In the genomic region with DNA sequence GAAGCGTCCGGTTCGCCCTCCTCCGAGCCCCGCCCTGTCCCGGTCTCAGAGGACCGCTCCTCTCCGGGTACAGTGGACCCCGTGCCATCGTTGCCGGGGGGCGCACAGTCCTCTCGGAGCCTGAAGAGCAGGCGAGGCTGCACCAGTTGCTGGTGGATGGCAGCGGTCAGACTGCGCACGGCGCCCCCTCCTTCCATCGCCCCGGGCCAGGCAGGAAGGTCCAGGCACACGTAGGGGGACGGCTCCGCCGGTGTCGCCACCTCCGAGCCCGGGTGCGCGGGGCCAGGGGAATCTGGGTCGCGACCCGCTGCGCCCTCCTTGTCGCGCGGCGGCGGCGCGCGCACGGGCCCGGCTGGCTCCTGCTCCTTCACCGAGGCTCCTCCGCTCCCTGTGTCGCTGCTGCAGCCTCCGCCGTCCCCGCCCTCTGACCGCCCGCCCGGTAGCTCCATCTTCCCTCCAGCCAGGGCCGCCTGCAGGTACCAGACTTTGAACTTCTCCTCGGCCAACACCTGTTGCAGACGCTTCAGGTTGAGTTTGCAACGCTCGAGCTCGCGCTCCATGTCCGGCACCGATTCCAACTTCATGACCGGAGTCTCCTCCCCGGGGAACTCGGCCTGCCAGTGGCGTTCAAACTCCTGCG, we compare ENCODE assay signal across 8 mouse cellular contexts. TPM values are rescaled to one million over a fixed set of nuclear protein-coding genes. Genes with fewer than 3 reads are reported as not detected.
DNase-seq lines count a peak whose midpoint lies in the region; ATAC-seq and TF ChIP-seq lines count a peak whose summit lies in the region.

No protein-coding gene starts in this region.

- no peaks in the 10 kb centered on the region for H3K9me3 ChIP-seq in heart, embryonic 10.5 days
- no peaks in the 10 kb centered on the region for H3K9me3 ChIP-seq in stomach, embryonic 14.5 days (ENCODE audit: control insufficient read depth, low read depth, low read length)

- peaks cover 18% of the 10 kb centered on the region for H3K27me3 ChIP-seq in liver, adult 2 months (ENCODE audit: control insufficient read depth, insufficient read depth, low read length)
- peaks cover 47% of the 10 kb centered on the region for H3K27me3 ChIP-seq in heart, embryonic 10.5 days (ENCODE audit: insufficient read depth, poor library complexity, severe bottlenecking)
- 0 out of 2 replicates have a peak, but pooled peaks cover 6% of the 10 kb centered on the region for H3K27me3 ChIP-seq in stomach, embryonic 14.5 days (ENCODE audit: control insufficient read depth, insufficient read depth, low read length)

- DNase-seq in liver, adult 2 months (ENCODE audit: extremely low read depth, low read depth, low spot score), result no peak
- no peak for DNase-seq in liver
- DNase-seq in adrenal gland, postnatal 36 days, result peak; percentile 47 to 51
- DNase-seq in heart, embryonic 10.5 days (ENCODE audit: low spot score), result no peak
- DNase-seq in kidney, adult 9 months, result peak; percentile 27
- peak; percentile 22 for DNase-seq in lung, postnatal 14 days

- H3K4me3 ChIP-seq in liver, adult 2 months (ENCODE audit: insufficient read depth, low read depth, low read length), result peak overlapping the region; percentile 67
- H3K4me3 ChIP-seq in heart, embryonic 10.5 days, result peak overlapping the region; percentile 86
- H3K4me3 ChIP-seq in stomach, embryonic 14.5 days (ENCODE audit: low read depth, low read length), result peak overlapping the region; percentile 64

- no peaks in the 10 kb centered on the region for H3K4me1 ChIP-seq in liver, adult 2 months (ENCODE audit: control insufficient read depth, insufficient read depth, low read length)
- peaks cover 25% of the 10 kb centered on the region for H3K4me1 ChIP-seq in heart, embryonic 10.5 days
- H3K4me1 ChIP-seq in stomach, embryonic 14.5 days (ENCODE audit: control insufficient read depth, insufficient read depth, low read length), result 0 out of 2 replicates have a peak, but pooled peaks cover 2% of the 10 kb centered on the region

- ATAC-seq in stomach, embryonic 14.5 days (ENCODE audit: insufficient number of reproducible peaks, insufficient read depth, low FRiP score, low read depth), result peak; percentile 30; the same call in 1 of the 2 replicates
- ATAC-seq in inflammation-experienced regulatory T-cells, adult 6 months, result no peak

- WGBS in liver, adult 2 months, result under 1% methylated on average over 66 of the region's 66 CpGs
- under 1% methylated on average over 66 of the region's 66 CpGs for WGBS in heart, embryonic 10.5 days
- under 1% methylated on average over 66 of the region's 66 CpGs for WGBS in stomach, embryonic 14.5 days

- no peak for TF ChIP-seq POLR2A in liver, adult 2 months (IDR thresholded peaks at IDR 0.05; ENCODE audit: extremely low read depth, insufficient read depth, low read length)

- H3K4me2 ChIP-seq in stomach, embryonic 14.5 days (replicated peaks; ENCODE audit: low read depth, low read length), result peak overlapping the region; percentile 93

- H3K79me2 ChIP-seq in liver, adult 2 months (ENCODE audit: control insufficient read depth, insufficient read depth, low read length), result no peaks in the 10 kb centered on the region

- H3K36me3 ChIP-seq in liver, adult 2 months (ENCODE audit: control insufficient read depth, insufficient read depth, low read length), result no peaks in the 10 kb centered on the region
- no peaks in the 10 kb centered on the region for H3K36me3 ChIP-seq in heart, embryonic 10.5 days
- H3K36me3 ChIP-seq in stomach, embryonic 14.5 days (ENCODE audit: control insufficient read depth, insufficient read depth, low read length), result no peaks in the 10 kb centered on the region

- no peak overlapping the region for H3K27ac ChIP-seq in liver, adult 2 months (replicated peaks; ENCODE audit: insufficient read depth, low read depth, low read length)
- peak overlapping the region; percentile 89 for H3K27ac ChIP-seq in heart, embryonic 10.5 days
- H3K27ac ChIP-seq in stomach, embryonic 14.5 days (ENCODE audit: low read length), result peak overlapping the region; percentile 22; the same call in 1 of the 2 replicates

- H3K9ac ChIP-seq in liver, adult 2 months (ENCODE audit: low read depth, low read length), result peak overlapping the region; percentile 55
- peak overlapping the region; percentile 50 for H3K9ac ChIP-seq in stomach, embryonic 14.5 days (replicated peaks; ENCODE audit: low read depth, low read length)

- no peak for TF ChIP-seq CTCF in liver, adult 2 months (IDR thresholded peaks at IDR 0.05; ENCODE audit: low read depth, low read length)

RNA-seq across cellular contexts. Expression of a gene that starts 0.6 kb away (rescaled TPM):
- 3.7 and 3.9 TPM in 2 replicates for total RNA-seq in liver, adult 2 months (2014; rRNA removed)
- polyA plus RNA-seq in liver, adult 2 months (2012; rRNA removed), result 2.2 and 3.3 TPM in 2 replicates
- 10 to 100 TPM; 54.6 to 63.5 TPM for total RNA-seq in adrenal gland, postnatal 36 days (2021)
- 32.8 and 33.7 TPM in 2 replicates for polyA plus RNA-seq in heart, embryonic 10.5 days (2016; fragmentation: Nextera tagmentation; extraction: Ambion mirVana)
- 42.7 and 49.0 TPM in 2 replicates for polyA plus RNA-seq in stomach, embryonic 14.5 days (2014; fragmentation: Nextera tagmentation; extraction: Ambion mirVana)
- polyA plus RNA-seq in inflammation-experienced regulatory T-cells, adult 6 months (2017; shearing (Covaris generic)), result 10 to 100 TPM; 14.4 to 17.1 (median 15.4) TPM

RNA-seq across cellular contexts. Expression of a gene that starts 49.6 kb away (rescaled TPM):
- not detected in 2 replicates for total RNA-seq in liver, adult 2 months (2014; rRNA removed)
- polyA plus RNA-seq in liver, adult 2 months (2012; rRNA removed), result not detected in 2 replicates
- not detected for total RNA-seq in adrenal gland, postnatal 36 days (2021)
- 0.31 and 2.1 TPM in 2 replicates for polyA plus RNA-seq in heart, embryonic 10.5 days (2016; fragmentation: Nextera tagmentation; extraction: Ambion mirVana)
- 0.21 TPM in 1 of 2 replicates, not detected in the other for polyA plus RNA-seq in stomach, embryonic 14.5 days (2014; fragmentation: Nextera tagmentation; extraction: Ambion mirVana)
- polyA plus RNA-seq in inflammation-experienced regulatory T-cells, adult 6 months (2017; shearing (Covaris generic)), result not detected

RNA-seq across cellular contexts. Expression of a gene that starts 56.9 kb away (rescaled TPM):
- total RNA-seq in liver, adult 2 months (2014; rRNA removed), result 0.13 and 0.18 TPM in 2 replicates
- polyA plus RNA-seq in liver, adult 2 months (2012; rRNA removed), result 0.09 and 0.10 TPM in 2 replicates
- total RNA-seq in adrenal gland, postnatal 36 days (2021), result 10 to 100 TPM; 46.5 to 59.3 TPM
- polyA plus RNA-seq in heart, embryonic 10.5 days (2016; fragmentation: Nextera tagmentation; extraction: Ambion mirVana), result 0.04 TPM in 1 of 2 replicates, not detected in the other
- 0.16 and 0.32 TPM in 2 replicates for polyA plus RNA-seq in stomach, embryonic 14.5 days (2014; fragmentation: Nextera tagmentation; extraction: Ambion mirVana)
- under 1 TPM in 1 of 3 experiments, not detected in 2; 0.66 TPM for polyA plus RNA-seq in inflammation-experienced regulatory T-cells, adult 6 months (2017; shearing (Covaris generic))

Comparison
In these comparisons a context has a peak if more than half of its experiments do, and no peak if none do; other contexts are left out.
1. DNase-seq: peak in adrenal gland, postnatal 36 days (2 of 2), kidney, adult 9 months (single experiment) and lung, postnatal 14 days (single experiment); none in liver, adult 2 months (single experiment), liver (single experiment) and heart, embryonic 10.5 days (single experiment).
2. Peak in every context shown above with its lines, with median percentiles within 50 percentile points of each other: H3K4me3 ChIP-seq.